Mouse (Mus musculus) thymus, adult 2 months (tissue): Measurements from ENCODE around the gene Zbtb8os.

ENCODE experiments used
- CTCF ChIP-seq: fragments of 200-500 bp; IDR thresholded peaks from 2 replicates; pipeline ENCODE4 v1.5.1; 2012; ENCODE audit warnings: mild to moderate bottlenecking, control low read depth, low read length, moderate library complexity, borderline replicate concordance; ENCODE audit not compliant: control insufficient read depth, poor library complexity, insufficient read depth; ENCODE audit errors: extremely low read depth
- POLR2A ChIP-seq: fragments of 200-500 bp; IDR thresholded peaks from 2 replicates; pipeline ENCODE4 v1.6.1; 2012; ENCODE audit warnings: mild to moderate bottlenecking, low read length, control low read depth, moderate library complexity; ENCODE audit not compliant: control insufficient read depth, poor library complexity, insufficient read depth; ENCODE audit errors: extremely low read depth

GRCm38 (mm10) chr4:129332846-129333245 lies 2.6 kb upstream of the Zbtb8os start:
- no peak for TF ChIP-seq POLR2A
- no peak for TF ChIP-seq CTCF
